Mouse (Mus musculus) thymus, adult 2 months (tissue): ENCODE measurements around the gene Twsg1. TPM values are rescaled to one million over a fixed set of nuclear protein-coding genes. Genes with fewer than 3 reads are reported as not detected.

Source experiments
- DNase-seq: peaks from one replicate; pipeline ENCODE4 v3.0.0; 2021
- H3K27ac ChIP-seq: fragments of 200-500 bp; 2 replicates; pipeline ENCODE4 v1.5.1; 2012; ENCODE audit warnings: low read length, control low read depth; ENCODE audit not compliant: control insufficient read depth, insufficient read depth
- H3K27me3 ChIP-seq: fragments of 200-500 bp; 2 replicates; pipeline ENCODE4 v1.6.1; 2012; ENCODE audit warnings: mild to moderate bottlenecking, low read length, moderate library complexity, mixed read lengths; ENCODE audit not compliant: control insufficient read depth, insufficient read depth
- H3K36me3 ChIP-seq: fragments of 200-500 bp; 2 replicates; pipeline ENCODE4 v1.6.1; 2012; ENCODE audit warnings: mild to moderate bottlenecking, low read length, moderate library complexity; ENCODE audit not compliant: control insufficient read depth, insufficient read depth
- H3K4me1 ChIP-seq: fragments of 200-500 bp; replicated peaks from 2 replicates; pipeline ENCODE4 v1.6.1; 2012; ENCODE audit warnings: low read length; ENCODE audit not compliant: control insufficient read depth, insufficient read depth
- H3K4me3 ChIP-seq: fragments of 200-500 bp; 2 replicates; pipeline ENCODE4 v1.5.1; 2012; ENCODE audit warnings: mild to moderate bottlenecking, low read length, control low read depth, moderate library complexity; ENCODE audit not compliant: control insufficient read depth, insufficient read depth
- CTCF ChIP-seq: fragments of 200-500 bp; IDR thresholded peaks from 2 replicates; pipeline ENCODE4 v1.5.1; 2012; ENCODE audit warnings: mild to moderate bottlenecking, control low read depth, low read length, moderate library complexity, borderline replicate concordance; ENCODE audit not compliant: control insufficient read depth, poor library complexity, insufficient read depth; ENCODE audit errors: extremely low read depth
- POLR2A ChIP-seq: fragments of 200-500 bp; IDR thresholded peaks from 2 replicates; pipeline ENCODE4 v1.6.1; 2012; ENCODE audit warnings: mild to moderate bottlenecking, low read length, control low read depth, moderate library complexity; ENCODE audit not compliant: control insufficient read depth, poor library complexity, insufficient read depth; ENCODE audit errors: extremely low read depth
- WGBS: fragments of 180-500 bp; shearing (Covaris S2); methylation state at CpG from one replicate; pipeline ENCODE4 v1.1.7; 2018; 5-methylcytosine and 5-hydroxymethylcytosine counted together
- polyA plus RNA-seq: library from polyadenylated mRNA; depleted of rRNA; stranded (reverse); fragments of >200 nt; gene quantifications from 2 replicates; pipeline ENCODE4 v1.2.3, GENCODE M21; 2012

Gene Twsg1
- polyA plus RNA-seq, 1 experiment, result 35.2 TPM

GRCm38 (mm10) chr17:65939461-65940192, 11.4 kb downstream of the Twsg1 start:
- Histone ChIP-seq H3K36me3 (no peaks in the 10 kb centered on the region), H3K27ac (no peak overlapping the region), H3K4me3 (no peak overlapping the region), H3K4me1 (no peaks in the 10 kb centered on the region), H3K27me3 (no peaks in the 10 kb centered on the region)
- 76% methylated on average over 14 of the region's 14 CpGs for WGBS
- TF ChIP-seq CTCF, result no peak
- no peak for TF ChIP-seq POLR2A
- no peak for DNase-seq

DNA sequence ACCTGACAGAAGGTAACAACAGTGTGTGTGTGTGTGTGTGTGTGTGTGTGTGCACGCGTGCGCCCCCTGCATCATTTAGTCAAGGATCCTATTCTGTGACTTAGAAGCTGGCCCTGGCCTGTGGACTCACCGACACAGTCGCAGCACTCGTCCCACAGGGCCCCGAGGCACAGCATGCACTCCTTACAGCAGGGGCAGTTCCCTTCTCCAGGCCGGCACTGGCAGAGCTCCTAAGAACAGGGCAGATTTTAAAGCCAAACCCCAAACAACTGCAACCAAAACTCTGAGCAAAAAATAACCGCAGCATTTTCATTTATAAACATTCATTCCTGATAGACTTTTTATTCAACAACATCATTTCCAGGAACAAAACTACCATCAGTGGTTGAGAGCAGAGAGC, 13.4 kb downstream of the Twsg1 start:
- H3K4me1 ChIP-seq, result no peaks in the 10 kb centered on the region
- no peak overlapping the region for H3K4me3 ChIP-seq
- no peaks in the 10 kb centered on the region for H3K36me3 ChIP-seq
- 94% methylated on average over 9 of the region's 9 CpGs for WGBS
- H3K27me3 ChIP-seq, result no peaks in the 10 kb centered on the region
- no peak for TF ChIP-seq POLR2A
- no peak for TF ChIP-seq CTCF
- no peak for DNase-seq
- no peak overlapping the region for H3K27ac ChIP-seq

- DNase-seq, result peak; percentile 52
- Histone ChIP-seq H3K4me3 (no peak overlapping the region), H3K27ac (no peak overlapping the region), H3K27me3 (no peaks in the 10 kb centered on the region), H3K4me1 (peaks cover 11% of the 10 kb centered on the region), H3K36me3 (no peaks in the 10 kb centered on the region)
- TF ChIP-seq POLR2A (no peak), CTCF (no peak)
- 97% methylated on average over 2 of the region's 2 CpGs for WGBS
These were observed 17.3 kb downstream of the Twsg1 start for GRCm38 (mm10) chr17:65933741-65934140.

GRCm38 (mm10) chr17:65931525-65931924, 19.5 kb downstream of the Twsg1 start:
- H3K36me3 ChIP-seq, result peaks cover 4% of the 10 kb centered on the region; the same call in 1 of the 2 replicates
- H3K4me3 ChIP-seq, result no peak overlapping the region
- DNase-seq, result no peak
- H3K27ac ChIP-seq, result no peak overlapping the region
- 45% methylated on average over 6 of the region's 6 CpGs for WGBS
- H3K27me3 ChIP-seq, result no peaks in the 10 kb centered on the region
- TF ChIP-seq POLR2A (no peak), CTCF (no peak)
- peaks cover 11% of the 10 kb centered on the region for H3K4me1 ChIP-seq

DNA sequence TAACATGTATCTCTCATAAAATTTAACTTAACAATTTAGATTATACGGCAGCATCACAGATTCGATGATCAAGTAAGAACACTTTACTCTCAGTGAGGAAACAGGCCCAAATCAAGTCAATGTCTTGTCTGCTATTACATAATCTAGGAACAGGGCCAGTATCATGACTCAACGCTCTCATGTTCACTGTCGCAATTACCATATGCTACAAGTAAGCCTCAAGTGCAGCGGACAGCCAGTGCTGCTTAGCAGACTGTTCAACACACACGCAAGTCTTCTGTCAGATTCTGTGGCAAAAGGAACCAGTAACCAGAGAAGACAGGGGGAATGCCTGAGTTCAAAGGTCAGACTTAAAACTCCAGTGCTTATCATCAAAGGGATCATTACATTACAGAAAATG, 20.1 kb downstream of the Twsg1 start:
- H3K27me3 ChIP-seq, result no peaks in the 10 kb centered on the region
- DNase-seq, result no peak
- no peak overlapping the region for H3K27ac ChIP-seq
- WGBS, result 88% methylated on average over 6 of the region's 6 CpGs
- TF ChIP-seq POLR2A (no peak), CTCF (no peak)
- no peak overlapping the region for H3K4me3 ChIP-seq
- peaks cover 8% of the 10 kb centered on the region for H3K36me3 ChIP-seq
- peaks cover 11% of the 10 kb centered on the region for H3K4me1 ChIP-seq

GRCm38 (mm10) chr17:65930158-65930826, 20.7 kb downstream of the Twsg1 start:
- 95% methylated on average over 7 of the region's 7 CpGs for WGBS
- Histone ChIP-seq H3K4me1 (peaks cover 11% of the 10 kb centered on the region), H3K4me3 (no peak overlapping the region), H3K36me3 (peaks cover 12% of the 10 kb centered on the region), H3K27me3 (no peaks in the 10 kb centered on the region), H3K27ac (no peak overlapping the region)
- DNase-seq, result no peak
- no peak for TF ChIP-seq POLR2A
- no peak for TF ChIP-seq CTCF
